Mouse (Mus musculus): Measurements from ENCODE around the gene Kmo. TPM values are rescaled to one million over a fixed set of nuclear protein-coding genes. Genes with fewer than 3 reads are reported as not detected.

Kmo gene
- 0.24 and 0.74 TPM in 2 replicates for polyA plus RNA-seq (2012; ENCODE audit: low replicate concordance)

DNA sequence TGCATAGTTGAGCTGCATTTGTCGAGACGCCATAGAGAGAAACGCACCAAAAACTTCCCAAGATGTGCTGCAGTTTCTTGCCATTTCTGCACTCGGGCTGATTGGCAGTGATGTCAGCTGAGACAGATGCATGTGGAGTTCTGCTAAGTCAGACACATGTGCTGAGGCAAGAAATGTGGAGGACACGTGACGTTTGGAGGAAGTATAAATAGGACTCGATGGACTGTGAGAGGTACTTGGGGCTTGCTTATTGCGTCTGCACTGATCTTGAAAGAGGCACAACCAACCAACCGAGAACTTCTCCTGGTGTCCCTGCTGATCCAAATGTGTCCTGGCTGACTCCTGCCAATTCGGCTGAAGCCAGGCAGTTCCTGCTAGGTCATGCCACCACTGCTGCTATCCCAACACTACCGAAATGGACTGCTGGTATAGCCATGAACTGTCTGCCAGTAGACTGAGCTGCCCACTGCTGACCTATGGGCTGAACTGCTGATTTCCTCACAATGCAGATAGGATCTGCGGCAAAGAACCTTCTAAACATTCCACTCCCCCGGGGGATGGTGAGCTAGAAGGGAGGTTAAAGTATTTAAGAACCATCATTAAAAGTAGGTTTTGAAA is at the start of gene Kmo:
TSS of gene Kmo (plus strand) at position 568 of the 618 bp plus-strand sequence.

GRCm38 (mm10) chr1:175625257-175625879 is 5.2 kb downstream of the Kmo start, which contains the start of gene Fh1:
TSS of gene Fh1 (minus strand) at chr1:175625635.

GRCm38 (mm10) chr1:175692246-175692996 is 72.2 kb downstream of the Kmo start, which contains the start of the genes Opn3 and Chml:
TSS of gene Opn3 (minus strand) at chr1:175692776.
TSS of gene Chml (minus strand) at chr1:175692901.

DNA sequence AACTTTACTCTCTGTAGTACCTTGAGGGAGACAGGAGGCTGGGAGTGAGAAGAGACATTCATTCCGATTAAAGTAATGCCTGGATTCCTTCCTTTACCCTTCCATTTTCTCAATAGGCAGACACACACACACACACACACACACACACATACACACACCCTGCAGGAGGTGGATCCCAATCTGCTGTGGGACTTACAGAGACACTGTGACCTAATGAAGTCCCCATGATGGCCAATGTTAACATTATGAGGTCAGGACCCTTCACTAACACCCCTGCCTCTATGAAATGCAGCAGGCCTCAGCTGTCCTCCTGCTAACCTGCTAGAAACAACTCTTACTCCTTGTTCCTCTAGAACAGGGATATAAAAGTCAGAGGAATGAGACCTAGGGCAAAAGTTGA is 78.1 kb downstream of the Kmo start, which contains the start of gene Wdr64:
TSS of gene Wdr64 (plus strand) at position 301 of the 400 bp plus-strand sequence.

Other genes with a start within 250 kb of the Kmo start
- not detected in 2 replicates for gene Rgs7, start 127.9 kb upstream of the Kmo start, polyA plus RNA-seq (2012; ENCODE audit: low replicate concordance)
- 14.9 and 29.9 TPM in 2 replicates for gene Fh1, start 5.3 kb downstream of the Kmo start, polyA plus RNA-seq (2012; ENCODE audit: low replicate concordance)
- gene Opn3, start 72.4 kb downstream of the Kmo start, polyA plus RNA-seq (2012; ENCODE audit: low replicate concordance), result 1.1 and 1.9 TPM in 2 replicates
- gene Chml, start 72.5 kb downstream of the Kmo start, polyA plus RNA-seq (2012; ENCODE audit: low replicate concordance), result 26.6 and 28.9 TPM in 2 replicates
- gene Wdr64, start 78.2 kb downstream of the Kmo start, polyA plus RNA-seq (2012; ENCODE audit: low replicate concordance), result not detected in 2 replicates

Data from leukemia stem cell, adult 10-12 weeks (primary cell).